Mouse (Mus musculus) heart, embryonic 12.5 days (tissue): ENCODE data around the gene Dnpep. TPM values are rescaled to one million over a fixed set of nuclear protein-coding genes. Genes with fewer than 3 reads are reported as not detected.
A peak's percentile ranks its signal among the peaks of the same experiment; 100 is the strongest.

Experiments used
- ATAC-seq: fragments of 200-750 bp; cut with Nextera tagmentation; 2 replicates; pipeline ENCODE4 v1.8.0; 2017; ENCODE audit warnings: moderate TSS enrichment, moderate library complexity; ENCODE audit not compliant: insufficient number of reproducible peaks, low FRiP score
- H3K27ac ChIP-seq: fragments of 300-500 bp; sonication (generic); 2 replicates; pipeline ENCODE4 v1.5.1; 2016; ENCODE audit warnings: mild to moderate bottlenecking, moderate library complexity; ENCODE audit not compliant: poor library complexity, severe bottlenecking
- H3K27me3 ChIP-seq: fragments of 300-500 bp; sonication (generic); replicated peaks from 2 replicates; pipeline ENCODE4 v1.6.1; 2016; ENCODE audit warnings: mild to moderate bottlenecking, moderate library complexity
- H3K36me3 ChIP-seq: fragments of 300-500 bp; sonication (generic); 2 replicates; pipeline ENCODE4 v1.6.1; 2016; ENCODE audit warnings: mild to moderate bottlenecking, moderate library complexity
- H3K4me1 ChIP-seq: fragments of 300-500 bp; sonication (generic); replicated peaks from 2 replicates; pipeline ENCODE4 v1.6.1; 2016; ENCODE audit warnings: mild to moderate bottlenecking
- H3K4me2 ChIP-seq: fragments of 300-500 bp; sonication (generic); 2 replicates; pipeline ENCODE4 v1.6.1; 2016; ENCODE audit warnings: mild to moderate bottlenecking, moderate library complexity
- H3K4me3 ChIP-seq: fragments of 300-500 bp; sonication (generic); 2 replicates; pipeline ENCODE4 v1.5.1; 2016; ENCODE audit warnings: mild to moderate bottlenecking
- H3K9ac ChIP-seq: fragments of 300-500 bp; sonication (generic); 2 replicates; pipeline ENCODE4 v1.6.1; 2016; ENCODE audit warnings: mild to moderate bottlenecking, moderate library complexity
- H3K9me3 ChIP-seq: fragments of 300-500 bp; sonication (generic); replicated peaks from 2 replicates; pipeline ENCODE4 v1.6.1; 2016; ENCODE audit warnings: mild to moderate bottlenecking, moderate library complexity
- WGBS: fragments of 180-500 bp; shearing (Covaris S2); methylation state at CpG from one replicate; pipeline ENCODE4 v1.1.7; 2016; 5-methylcytosine and 5-hydroxymethylcytosine counted together
- polyA plus RNA-seq: library from polyadenylated mRNA; unstranded; fragments of >200 nt; fragmentation: Nextera tagmentation; extraction: Ambion mirVana; gene quantifications from 2 replicates; pipeline ENCODE4 v1.2.1, GENCODE M21; 2016

The Dnpep gene
- polyA plus RNA-seq, 1 experiment from 2014 or later, result 113 TPM

DNA sequence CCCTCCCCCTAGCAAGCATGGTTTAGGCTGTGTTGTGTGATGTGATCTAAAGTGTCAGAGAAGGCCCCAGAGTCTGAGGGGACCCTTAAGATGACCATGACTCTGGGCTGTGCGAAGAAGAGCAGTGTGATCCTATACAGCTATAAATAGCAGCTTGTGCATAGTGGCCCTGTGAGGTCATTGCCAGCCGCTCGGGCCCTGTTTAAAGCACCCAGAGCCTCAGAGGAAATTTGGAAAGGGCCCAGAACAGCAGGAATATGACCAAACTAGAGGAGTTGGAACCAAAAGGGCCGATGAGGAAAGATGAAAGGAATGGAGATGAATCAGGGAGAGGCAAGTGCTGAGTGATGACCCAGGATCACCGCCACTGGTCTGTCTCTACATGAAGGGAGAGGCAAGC is 29.5 kb upstream of the Dnpep start:
- Histone ChIP-seq H3K4me1 (peaks cover 66% of the 10 kb centered on the region), H3K9ac (peak overlapping the region; percentile 53), H3K36me3 (no peaks in the 10 kb centered on the region), H3K4me3 (no peak overlapping the region), H3K27me3 (no peaks in the 10 kb centered on the region), H3K27ac (peak overlapping the region; percentile 95), H3K9me3 (no peaks in the 10 kb centered on the region), H3K4me2 (peak overlapping the region; percentile 22; the same call in 1 of the 2 replicates)
- WGBS, result 24% methylated on average over 5 of the region's 5 CpGs
- no peak for ATAC-seq

DNA sequence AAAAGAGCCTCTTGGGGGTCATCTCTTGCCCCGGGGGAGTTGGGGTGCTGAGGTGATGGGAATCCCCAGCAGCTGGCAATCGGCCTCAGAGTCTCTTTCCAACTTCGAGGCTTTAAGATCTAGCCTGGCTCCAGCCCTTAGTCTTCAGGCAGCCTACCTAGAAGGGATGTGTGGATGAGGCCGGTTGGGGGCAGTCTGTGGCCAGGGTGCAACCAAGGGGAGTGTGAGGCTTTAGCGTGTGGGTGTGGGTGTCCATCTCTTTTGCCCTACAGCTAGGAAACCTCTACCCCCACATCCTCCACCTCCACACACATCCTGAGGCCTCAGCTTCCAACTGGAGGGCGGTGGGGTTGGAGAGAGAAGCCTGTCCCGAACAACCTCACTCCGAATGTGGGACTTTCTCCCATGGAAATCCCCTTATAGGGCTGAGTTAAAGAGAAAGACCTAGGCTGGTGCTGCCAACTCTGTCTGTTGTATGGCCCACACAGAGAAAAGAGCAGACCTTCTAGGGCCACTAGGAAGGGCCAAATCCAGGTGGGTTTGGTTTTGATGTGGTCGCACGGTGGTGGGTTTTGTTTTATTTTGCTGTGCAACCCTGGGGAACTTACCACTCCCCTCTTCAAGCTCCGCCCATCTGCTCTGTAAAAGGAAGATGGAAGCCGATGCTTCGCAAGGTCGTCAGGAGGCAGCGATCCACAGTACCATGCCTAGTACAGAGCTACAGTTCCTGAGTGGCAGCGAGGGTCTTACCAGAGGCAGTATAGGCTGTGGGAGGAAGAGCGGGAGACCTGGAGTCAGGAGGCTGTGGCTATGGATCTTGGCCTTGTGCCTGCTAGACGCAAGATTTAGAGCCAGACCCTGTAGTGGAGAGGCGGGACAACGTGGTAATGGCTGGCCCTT is 27.5 kb upstream of the Dnpep start:
- no peak overlapping the region for H3K9ac ChIP-seq
- H3K4me1 ChIP-seq, result peaks cover 66% of the 10 kb centered on the region
- no peaks in the 10 kb centered on the region for H3K36me3 ChIP-seq
- H3K9me3 ChIP-seq, result no peaks in the 10 kb centered on the region
- ATAC-seq, result no peak; the same call in 1 of the 2 replicates
- peak overlapping the region; percentile 71 for H3K27ac ChIP-seq
- H3K4me3 ChIP-seq, result no peak overlapping the region
- peak overlapping the region; percentile 41 for H3K4me2 ChIP-seq
- WGBS, result 28% methylated on average over 20 of the region's 20 CpGs
- no peaks in the 10 kb centered on the region for H3K27me3 ChIP-seq

DNA sequence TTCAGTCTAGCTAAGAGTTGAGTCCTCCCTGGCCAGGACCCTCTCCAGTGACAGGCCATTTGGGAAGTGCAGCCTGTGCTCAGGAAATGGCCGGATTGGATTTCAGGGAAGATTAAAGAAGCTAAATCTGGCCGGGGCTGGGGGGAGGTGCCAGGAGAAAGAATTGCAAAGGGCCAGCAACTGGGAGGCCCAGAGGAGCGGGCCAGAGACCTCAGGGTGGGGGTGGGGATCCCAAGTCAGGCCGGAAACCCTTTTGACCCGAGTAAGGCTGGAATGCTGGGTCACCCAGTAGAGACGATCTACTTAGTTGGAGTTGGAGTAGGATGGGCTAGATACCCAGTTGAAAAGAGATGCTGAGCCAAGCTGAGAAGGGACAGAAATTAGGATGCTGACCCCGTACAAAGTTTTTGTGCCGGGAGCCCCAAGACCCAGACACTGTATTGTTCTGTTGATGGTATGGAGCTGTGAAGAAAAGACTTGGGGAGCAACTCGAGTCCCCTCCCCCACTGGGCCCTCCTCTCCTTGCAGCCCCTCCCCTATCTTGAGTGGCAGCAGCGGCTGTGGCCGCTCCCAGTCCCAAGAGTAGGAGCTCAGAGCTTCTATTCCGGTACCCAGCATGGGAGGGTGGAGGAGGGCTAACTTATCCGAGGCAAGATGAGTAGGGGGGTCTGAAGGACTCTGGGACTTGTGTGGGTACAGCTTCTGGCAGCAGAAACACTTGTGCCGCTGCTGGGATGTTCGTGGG is 26.7 kb upstream of the Dnpep start:
- peaks cover 65% of the 10 kb centered on the region for H3K4me1 ChIP-seq
- 2% methylated on average over 15 of the region's 15 CpGs for WGBS
- peak overlapping the region; percentile 41 for H3K4me2 ChIP-seq
- no peak overlapping the region for H3K4me3 ChIP-seq
- peak overlapping the region; percentile 71 for H3K27ac ChIP-seq
- ATAC-seq, result peak; percentile 56
- H3K9me3 ChIP-seq, result no peaks in the 10 kb centered on the region
- H3K27me3 ChIP-seq, result 0 out of 2 replicates have a peak, but pooled peaks cover 5% of the 10 kb centered on the region
- no peaks in the 10 kb centered on the region for H3K36me3 ChIP-seq
- peak overlapping the region; percentile 11; the same call in 1 of the 2 replicates for H3K9ac ChIP-seq

DNA sequence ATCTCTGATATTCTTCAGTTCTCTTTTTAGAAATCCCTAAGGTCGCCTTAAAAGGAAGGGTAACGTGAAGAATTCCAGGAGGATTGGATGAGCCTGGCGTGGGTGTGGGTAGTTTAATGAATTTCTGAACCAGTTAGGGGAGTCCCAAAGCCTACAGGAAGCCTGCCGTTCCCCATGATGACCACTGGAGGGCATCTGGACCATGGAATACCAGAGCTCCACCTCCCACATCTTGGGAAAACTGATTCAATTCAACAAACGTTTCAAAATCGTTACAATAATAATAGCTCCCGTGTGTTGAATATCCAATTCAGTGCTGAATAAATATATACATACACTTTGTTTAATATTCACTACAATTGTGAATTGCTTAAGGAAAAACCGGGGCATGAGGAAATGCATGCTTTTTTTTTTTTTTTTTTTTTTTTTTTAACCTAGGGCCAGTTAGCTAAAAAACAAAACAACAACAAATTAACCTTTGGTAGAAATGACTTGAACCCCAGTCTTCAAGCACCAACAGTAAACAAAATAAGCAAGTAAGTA is 25.2 kb upstream of the Dnpep start:
- no peak overlapping the region for H3K27ac ChIP-seq
- no peaks in the 10 kb centered on the region for H3K36me3 ChIP-seq
- no peak overlapping the region for H3K9ac ChIP-seq
- H3K9me3 ChIP-seq, result no peaks in the 10 kb centered on the region
- no peak overlapping the region for H3K4me3 ChIP-seq
- 0 out of 2 replicates have a peak, but pooled peaks cover 5% of the 10 kb centered on the region for H3K27me3 ChIP-seq
- WGBS, result under 1% methylated on average over 8 of the region's 8 CpGs
- ATAC-seq, result no peak
- H3K4me2 ChIP-seq, result no peak overlapping the region
- peaks cover 52% of the 10 kb centered on the region for H3K4me1 ChIP-seq

DNA sequence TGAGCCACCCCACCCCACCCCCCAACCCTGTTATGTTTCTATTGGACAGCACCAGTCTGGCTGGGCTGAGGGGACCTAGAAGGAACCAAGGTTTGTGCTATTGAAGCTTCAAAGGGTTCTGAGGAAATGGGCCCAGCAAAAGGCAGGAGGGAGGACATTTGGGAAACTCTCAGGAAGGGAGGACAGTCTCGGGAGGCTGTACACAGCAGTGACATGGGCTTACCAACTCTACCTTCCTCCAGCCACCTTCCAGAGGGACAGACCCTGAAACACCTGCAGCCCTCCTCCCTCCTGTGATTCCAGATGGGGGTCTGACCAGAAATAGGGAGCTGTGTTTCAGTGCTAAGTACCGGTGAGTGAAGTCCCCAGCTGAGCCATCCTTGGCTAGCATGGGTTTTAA is 22.7 kb upstream of the Dnpep start:
- Histone ChIP-seq H3K27ac (no peak overlapping the region), H3K27me3 (0 out of 2 replicates have a peak, but pooled peaks cover 7% of the 10 kb centered on the region), H3K4me3 (no peak overlapping the region), H3K36me3 (no peaks in the 10 kb centered on the region), H3K4me1 (peaks cover 28% of the 10 kb centered on the region), H3K9me3 (no peaks in the 10 kb centered on the region), H3K9ac (no peak overlapping the region), H3K4me2 (no peak overlapping the region)
- ATAC-seq, result no peak
- 76% methylated on average over 2 of the region's 2 CpGs for WGBS

DNA sequence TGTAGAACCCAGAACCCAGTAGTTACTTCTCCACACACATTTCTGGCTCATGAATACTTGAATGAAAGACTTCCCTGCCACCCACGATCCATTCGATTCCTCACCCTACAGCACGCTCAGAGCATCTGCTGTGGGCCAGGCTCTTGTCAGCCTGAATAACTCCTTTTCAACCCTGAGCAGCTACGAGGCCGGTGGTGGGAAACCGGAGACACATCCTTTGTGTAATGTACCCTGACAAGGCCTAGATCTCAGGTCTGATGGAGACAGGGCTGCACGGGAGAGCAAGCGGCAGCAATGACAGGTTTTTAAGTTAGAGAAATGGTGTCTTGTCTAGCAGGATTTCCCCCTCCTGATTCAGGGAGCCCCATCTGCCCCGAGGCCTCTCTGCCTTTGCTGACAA is 21.5 kb upstream of the Dnpep start:
- Histone ChIP-seq H3K9me3 (no peaks in the 10 kb centered on the region), H3K27me3 (0 out of 2 replicates have a peak, but pooled peaks cover 7% of the 10 kb centered on the region), H3K4me1 (peaks cover 16% of the 10 kb centered on the region), H3K9ac (no peak overlapping the region), H3K36me3 (no peaks in the 10 kb centered on the region), H3K27ac (no peak overlapping the region), H3K4me2 (no peak overlapping the region), H3K4me3 (no peak overlapping the region)
- no peak for ATAC-seq
- 58% methylated on average over 9 of the region's 9 CpGs for WGBS

DNA sequence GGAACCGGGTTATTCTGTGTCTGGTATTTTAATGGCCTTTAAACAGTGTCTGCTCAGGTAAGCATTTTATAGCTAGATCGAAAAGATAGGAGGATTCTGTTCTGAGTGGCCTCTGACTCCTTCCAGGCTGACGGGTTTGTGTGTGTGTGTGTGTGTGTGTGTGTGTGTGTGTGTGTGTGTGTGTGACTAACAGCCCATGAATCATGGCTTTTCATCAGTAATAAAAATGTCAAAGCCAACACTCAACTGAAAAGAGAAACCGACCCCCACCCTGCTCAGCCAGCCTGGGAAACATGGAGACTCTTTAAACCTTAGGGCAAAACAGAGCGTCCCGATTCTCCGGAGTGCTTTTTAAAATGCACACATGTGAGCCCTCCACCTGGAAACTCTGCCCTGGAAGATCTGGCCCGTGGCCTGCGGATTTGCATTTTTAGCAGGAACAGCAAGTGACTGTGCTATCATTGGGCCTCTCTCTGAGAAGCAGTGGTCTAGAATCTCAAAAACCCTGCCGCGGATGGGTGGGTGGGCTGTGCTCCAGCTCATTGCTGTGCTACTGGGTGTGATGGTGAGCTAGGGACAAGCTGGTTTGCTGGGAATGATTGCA is 20.4 kb upstream of the Dnpep start:
- 43% methylated on average over 11 of the region's 11 CpGs for WGBS

DNA sequence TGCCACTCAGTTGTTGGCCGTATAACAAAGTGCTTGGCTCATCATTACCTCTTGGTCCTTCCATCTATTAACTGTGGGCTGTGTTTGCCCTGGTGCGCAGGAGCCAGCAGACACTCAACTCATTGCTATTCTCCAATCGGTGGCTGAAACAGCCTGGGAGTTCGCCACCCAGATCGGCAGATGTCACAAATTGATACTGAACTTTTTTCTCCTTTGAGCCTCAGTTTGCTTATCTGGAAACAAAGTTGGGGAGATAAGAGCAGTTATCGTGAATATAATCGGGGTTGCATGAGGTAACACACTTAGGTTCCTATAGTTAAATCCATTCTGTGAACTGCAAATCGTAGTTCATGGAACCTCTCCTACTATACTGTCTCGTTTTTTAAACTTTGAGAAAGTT is 19.3 kb upstream of the Dnpep start:
- no peaks in the 10 kb centered on the region for H3K36me3 ChIP-seq
- 0 out of 2 replicates have a peak, but pooled peaks cover 7% of the 10 kb centered on the region for H3K27me3 ChIP-seq
- H3K4me1 ChIP-seq, result peaks cover 8% of the 10 kb centered on the region; the same call in 1 of the 2 replicates
- no peak for ATAC-seq
- H3K9me3 ChIP-seq, result no peaks in the 10 kb centered on the region
- H3K4me2 ChIP-seq, result no peak overlapping the region
- H3K9ac ChIP-seq, result no peak overlapping the region
- H3K27ac ChIP-seq, result no peak overlapping the region
- WGBS, result 66% methylated on average over 9 of the region's 9 CpGs
- no peak overlapping the region for H3K4me3 ChIP-seq

More for the DNA sequence above, 20.4 kb upstream of the Dnpep start:
- ATAC-seq, result no peak
- H3K4me1 ChIP-seq, result peaks cover 8% of the 10 kb centered on the region; the same call in 1 of the 2 replicates
- H3K4me3 ChIP-seq, result no peak overlapping the region
- H3K9ac ChIP-seq, result no peak overlapping the region
- 0 out of 2 replicates have a peak, but pooled peaks cover 7% of the 10 kb centered on the region for H3K27me3 ChIP-seq
- no peak overlapping the region for H3K27ac ChIP-seq
- no peak overlapping the region for H3K4me2 ChIP-seq
- no peaks in the 10 kb centered on the region for H3K36me3 ChIP-seq
- no peaks in the 10 kb centered on the region for H3K9me3 ChIP-seq

DNA sequence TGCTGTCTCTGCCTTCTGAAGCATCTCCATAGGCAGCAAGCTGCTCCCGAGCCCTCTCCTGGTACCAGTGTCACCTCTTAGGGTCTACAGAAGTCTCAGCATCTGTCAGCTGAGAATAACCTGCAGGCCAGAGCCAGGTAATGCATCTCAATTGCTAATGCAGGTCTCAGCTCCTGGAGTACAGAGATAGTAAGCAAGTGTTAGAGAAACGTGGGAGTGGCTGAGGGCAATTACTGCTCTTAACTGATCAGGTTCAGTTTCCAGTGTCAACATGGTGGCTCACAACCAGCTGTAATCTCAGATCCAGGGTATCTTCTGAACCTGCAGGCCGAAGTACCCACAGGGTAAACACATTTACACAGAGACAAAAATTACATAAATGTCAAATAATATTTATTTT is 18.7 kb upstream of the Dnpep start:
- no peak overlapping the region for H3K4me3 ChIP-seq
- H3K27ac ChIP-seq, result no peak overlapping the region
- H3K36me3 ChIP-seq, result no peaks in the 10 kb centered on the region
- peaks cover 8% of the 10 kb centered on the region; the same call in 1 of the 2 replicates for H3K4me1 ChIP-seq
- H3K4me2 ChIP-seq, result no peak overlapping the region
- no peaks in the 10 kb centered on the region for H3K9me3 ChIP-seq
- H3K9ac ChIP-seq, result no peak overlapping the region
- no peak for ATAC-seq
- WGBS, result 45% methylated on average over 3 of the region's 3 CpGs
- 0 out of 2 replicates have a peak, but pooled peaks cover 7% of the 10 kb centered on the region for H3K27me3 ChIP-seq

DNA sequence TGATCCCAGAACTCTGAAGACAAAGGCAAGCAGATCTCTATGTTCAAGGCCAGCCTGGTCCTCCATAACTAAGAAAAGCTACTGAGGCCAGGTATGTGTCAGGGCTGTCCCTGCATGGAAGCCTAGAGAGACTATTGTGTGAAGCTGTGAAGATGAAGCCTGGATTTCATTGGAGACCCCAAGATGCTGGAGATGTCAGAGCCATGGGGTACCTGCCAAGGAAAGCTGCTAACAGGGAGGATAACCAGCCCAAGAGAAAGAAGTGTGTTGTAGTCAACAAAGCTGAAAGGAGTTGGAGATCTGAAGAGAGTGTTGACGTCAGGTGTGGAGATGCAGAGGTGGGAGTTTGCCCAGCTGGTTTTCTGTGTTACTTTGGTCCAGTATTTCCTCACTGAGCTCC is 13.5 kb upstream of the Dnpep start:
- Histone ChIP-seq H3K27ac (no peak overlapping the region), H3K4me3 (no peak overlapping the region)
- WGBS, result 85% methylated on average over 1 of the region's 1 CpGs

More for the DNA sequence above, 13.5 kb upstream of the Dnpep start:
- no peaks in the 10 kb centered on the region; the same call in 1 of the 2 replicates for H3K9me3 ChIP-seq
- H3K9ac ChIP-seq, result no peak overlapping the region
- no peak overlapping the region for H3K4me2 ChIP-seq
- H3K4me1 ChIP-seq, result 0 out of 2 replicates have a peak, but pooled peaks cover 3% of the 10 kb centered on the region
- H3K36me3 ChIP-seq, result no peaks in the 10 kb centered on the region
- no peak for ATAC-seq
- H3K27me3 ChIP-seq, result 0 out of 2 replicates have a peak, but pooled peaks cover under 1% of the 10 kb centered on the region
